Mouse (Mus musculus): ENCODE results near the gene Oas2. TPM values are rescaled to one million over a fixed set of nuclear protein-coding genes. Genes with fewer than 3 reads are reported as not detected.

The Oas2 gene
- polyA plus RNA-seq, 1 experiment from 2014 or later = 0.60 TPM

- H3K9me3 ChIP-seq = no peaks in the 10 kb centered on the region
- no peak overlapping the region for H3K4me3 ChIP-seq (replicated peaks)
- H3K27me3 ChIP-seq (replicated peaks) = no peaks in the 10 kb centered on the region
- no peak for ATAC-seq
- WGBS = 57% methylated on average over 7 of the region's 7 CpGs
- H3K4me1 ChIP-seq (replicated peaks) = no peaks in the 10 kb centered on the region
- no peak overlapping the region for H3K4me2 ChIP-seq (replicated peaks)
- no peaks in the 10 kb centered on the region for H3K36me3 ChIP-seq
- no peak overlapping the region for H3K9ac ChIP-seq
- H3K27ac ChIP-seq = no peak overlapping the region
Observed at GRCm38 (mm10) chr5:120721005-120721404, 28.6 kb downstream of the Oas2 start.

- Histone ChIP-seq H3K27ac (no peak overlapping the region), H3K4me3 (replicated peaks) (no peak overlapping the region), H3K9me3 (no peaks in the 10 kb centered on the region), H3K36me3 (no peaks in the 10 kb centered on the region), H3K9ac (no peak overlapping the region), H3K4me2 (replicated peaks) (no peak overlapping the region), H3K27me3 (replicated peaks) (0 out of 2 replicates have a peak, but pooled peaks cover 7% of the 10 kb centered on the region), H3K4me1 (replicated peaks) (no peaks in the 10 kb centered on the region)
- ATAC-seq = no peak
- WGBS = 45% methylated on average over 15 of the region's 15 CpGs
Observed at GRCm38 (mm10) chr5:120718600-120719378, 30.9 kb downstream of the Oas2 start.

- H3K9me3 ChIP-seq = no peaks in the 10 kb centered on the region
- peaks cover 20% of the 10 kb centered on the region for H3K27me3 ChIP-seq (replicated peaks)
- H3K27ac ChIP-seq = no peak overlapping the region
- ATAC-seq = no peak
- no peaks in the 10 kb centered on the region for H3K4me1 ChIP-seq (replicated peaks)
- H3K4me2 ChIP-seq (replicated peaks) = no peak overlapping the region
- H3K36me3 ChIP-seq = no peaks in the 10 kb centered on the region
- 67% methylated on average over 10 of the region's 10 CpGs for WGBS
- H3K9ac ChIP-seq = no peak overlapping the region
- no peak overlapping the region for H3K4me3 ChIP-seq (replicated peaks)
Observed at GRCm38 (mm10) chr5:120717136-120717535, 32.5 kb downstream of the Oas2 start.

- H3K36me3 ChIP-seq = no peaks in the 10 kb centered on the region
- no peak overlapping the region for H3K4me3 ChIP-seq (replicated peaks)
- H3K27ac ChIP-seq = no peak overlapping the region
- peaks cover 12% of the 10 kb centered on the region for H3K4me1 ChIP-seq (replicated peaks)
- WGBS = 4% methylated on average over 16 of the region's 16 CpGs
- H3K9ac ChIP-seq = no peak overlapping the region
- no peak for ATAC-seq
- no peak overlapping the region for H3K4me2 ChIP-seq (replicated peaks)
- H3K27me3 ChIP-seq (replicated peaks) = peaks cover 48% of the 10 kb centered on the region
- no peaks in the 10 kb centered on the region for H3K9me3 ChIP-seq
Observed at GRCm38 (mm10) chr5:120714314-120714713, 35.3 kb downstream of the Oas2 start.

GRCm38 (mm10) chr5:120712721-120713120, 36.9 kb downstream of the Oas2 start:
- H3K9me3 ChIP-seq = no peaks in the 10 kb centered on the region
- H3K4me3 ChIP-seq (replicated peaks) = no peak overlapping the region
- peaks cover 59% of the 10 kb centered on the region for H3K27me3 ChIP-seq (replicated peaks)
- ATAC-seq = no peak
- H3K36me3 ChIP-seq = no peaks in the 10 kb centered on the region
- H3K9ac ChIP-seq = no peak overlapping the region
- no peak overlapping the region for H3K27ac ChIP-seq
- 66% methylated on average over 8 of the region's 8 CpGs for WGBS
- peaks cover 12% of the 10 kb centered on the region for H3K4me1 ChIP-seq (replicated peaks)
- no peak overlapping the region for H3K4me2 ChIP-seq (replicated peaks)

- Histone ChIP-seq H3K4me3 (replicated peaks) (peak within 1 kb of the TSS; percentile 49), H3K27me3 (replicated peaks) (peaks cover 59% of the 10 kb centered on the region), H3K9ac (peak within 1 kb of the TSS; percentile 42), H3K4me1 (replicated peaks) (peaks cover 12% of the 10 kb centered on the region), H3K9me3 (no peaks in the 10 kb centered on the region), H3K4me2 (replicated peaks) (peak within 1 kb of the TSS; percentile 80), H3K36me3 (no peaks in the 10 kb centered on the region), H3K27ac (no peak within 1 kb of the TSS)
- no peak; the same call in 1 of the 2 replicates for ATAC-seq
- 40% methylated on average over 3 of the region's 3 CpGs for WGBS
Observed at GRCm38 (mm10) chr5:120711827-120712226, 37.8 kb downstream of the Oas2 start, which contains the start of gene Dtx1. Dtx1 (minus strand) TSS chr5:120711927.

- peak overlapping the region; percentile 49 for H3K4me3 ChIP-seq (replicated peaks)
- ATAC-seq = no peak; the same call in 1 of the 2 replicates
- no peak overlapping the region for H3K27ac ChIP-seq
- H3K9ac ChIP-seq = peak overlapping the region; percentile 42
- WGBS = 3% methylated on average over 43 of the region's 43 CpGs
- no peaks in the 10 kb centered on the region for H3K9me3 ChIP-seq
- peaks cover 16% of the 10 kb centered on the region for H3K4me1 ChIP-seq (replicated peaks)
- H3K36me3 ChIP-seq = no peaks in the 10 kb centered on the region
- H3K27me3 ChIP-seq (replicated peaks) = peaks cover 59% of the 10 kb centered on the region
- peak overlapping the region; percentile 80 for H3K4me2 ChIP-seq (replicated peaks)
Observed at GRCm38 (mm10) chr5:120711416-120711815, 38.2 kb downstream of the Oas2 start.

- Histone ChIP-seq H3K36me3 (no peaks in the 10 kb centered on the region), H3K4me3 (replicated peaks) (peak overlapping the region; percentile 49), H3K4me2 (replicated peaks) (peak overlapping the region; percentile 80), H3K9ac (peak overlapping the region; percentile 42), H3K27me3 (replicated peaks) (peaks cover 61% of the 10 kb centered on the region), H3K4me1 (replicated peaks) (peaks cover 18% of the 10 kb centered on the region), H3K9me3 (no peaks in the 10 kb centered on the region), H3K27ac (no peak overlapping the region)
- ATAC-seq = no peak
- WGBS = under 1% methylated on average over 34 of the region's 34 CpGs
Observed at GRCm38 (mm10) chr5:120710826-120711248, 38.8 kb downstream of the Oas2 start.

- peak overlapping the region; percentile 49 for H3K4me3 ChIP-seq (replicated peaks)
- H3K4me1 ChIP-seq (replicated peaks) = peaks cover 18% of the 10 kb centered on the region
- peak overlapping the region; percentile 42 for H3K9ac ChIP-seq
- no peak overlapping the region for H3K27ac ChIP-seq
- H3K36me3 ChIP-seq = no peaks in the 10 kb centered on the region
- no peaks in the 10 kb centered on the region for H3K9me3 ChIP-seq
- 5% methylated on average over 40 of the region's 40 CpGs for WGBS
- peak; percentile 44 for ATAC-seq
- peak overlapping the region; percentile 80 for H3K4me2 ChIP-seq (replicated peaks)
- peaks cover 64% of the 10 kb centered on the region for H3K27me3 ChIP-seq (replicated peaks)
Observed at GRCm38 (mm10) chr5:120710161-120710825, 39.4 kb downstream of the Oas2 start.

GRCm38 (mm10) chr5:120706976-120707375, 42.7 kb downstream of the Oas2 start:
- H3K27ac ChIP-seq = no peak overlapping the region
- H3K4me1 ChIP-seq (replicated peaks) = peaks cover 18% of the 10 kb centered on the region
- no peaks in the 10 kb centered on the region for H3K36me3 ChIP-seq
- no peak overlapping the region for H3K4me3 ChIP-seq (replicated peaks)
- no peaks in the 10 kb centered on the region for H3K9me3 ChIP-seq
- no peak overlapping the region for H3K9ac ChIP-seq
- no peak for ATAC-seq
- H3K4me2 ChIP-seq (replicated peaks) = peak overlapping the region; percentile 22; the same call in 1 of the 2 replicates
- H3K27me3 ChIP-seq (replicated peaks) = peaks cover 46% of the 10 kb centered on the region
- WGBS = 59% methylated on average over 9 of the region's 13 CpGs

- Histone ChIP-seq H3K9me3 (no peaks in the 10 kb centered on the region), H3K9ac (no peak overlapping the region), H3K4me3 (replicated peaks) (no peak overlapping the region), H3K4me1 (replicated peaks) (peaks cover 18% of the 10 kb centered on the region), H3K4me2 (replicated peaks) (peak overlapping the region; percentile 22; the same call in 1 of the 2 replicates), H3K36me3 (no peaks in the 10 kb centered on the region), H3K27me3 (replicated peaks) (peaks cover 41% of the 10 kb centered on the region), H3K27ac (no peak overlapping the region)
- 13% methylated on average over 16 of the region's 16 CpGs for WGBS
- ATAC-seq = no peak
Observed at GRCm38 (mm10) chr5:120706541-120706940, 43.1 kb downstream of the Oas2 start.

GRCm38 (mm10) chr5:120704421-120704820, 45.2 kb downstream of the Oas2 start:
- Histone ChIP-seq H3K27me3 (replicated peaks) (0 out of 2 replicates have a peak, but pooled peaks cover 20% of the 10 kb centered on the region), H3K4me2 (replicated peaks) (no peak overlapping the region), H3K9ac (no peak overlapping the region), H3K27ac (no peak overlapping the region), H3K4me1 (replicated peaks) (peaks cover 6% of the 10 kb centered on the region; the same call in 1 of the 2 replicates), H3K9me3 (no peaks in the 10 kb centered on the region), H3K36me3 (no peaks in the 10 kb centered on the region), H3K4me3 (replicated peaks) (no peak overlapping the region)
- 46% methylated on average over 6 of the region's 6 CpGs for WGBS
- ATAC-seq = no peak
